Mouse (Mus musculus): Measurements from ENCODE around the gene Nfatc4.
A peak's percentile ranks its signal among the peaks of the same experiment; 100 is the strongest.

DNA sequence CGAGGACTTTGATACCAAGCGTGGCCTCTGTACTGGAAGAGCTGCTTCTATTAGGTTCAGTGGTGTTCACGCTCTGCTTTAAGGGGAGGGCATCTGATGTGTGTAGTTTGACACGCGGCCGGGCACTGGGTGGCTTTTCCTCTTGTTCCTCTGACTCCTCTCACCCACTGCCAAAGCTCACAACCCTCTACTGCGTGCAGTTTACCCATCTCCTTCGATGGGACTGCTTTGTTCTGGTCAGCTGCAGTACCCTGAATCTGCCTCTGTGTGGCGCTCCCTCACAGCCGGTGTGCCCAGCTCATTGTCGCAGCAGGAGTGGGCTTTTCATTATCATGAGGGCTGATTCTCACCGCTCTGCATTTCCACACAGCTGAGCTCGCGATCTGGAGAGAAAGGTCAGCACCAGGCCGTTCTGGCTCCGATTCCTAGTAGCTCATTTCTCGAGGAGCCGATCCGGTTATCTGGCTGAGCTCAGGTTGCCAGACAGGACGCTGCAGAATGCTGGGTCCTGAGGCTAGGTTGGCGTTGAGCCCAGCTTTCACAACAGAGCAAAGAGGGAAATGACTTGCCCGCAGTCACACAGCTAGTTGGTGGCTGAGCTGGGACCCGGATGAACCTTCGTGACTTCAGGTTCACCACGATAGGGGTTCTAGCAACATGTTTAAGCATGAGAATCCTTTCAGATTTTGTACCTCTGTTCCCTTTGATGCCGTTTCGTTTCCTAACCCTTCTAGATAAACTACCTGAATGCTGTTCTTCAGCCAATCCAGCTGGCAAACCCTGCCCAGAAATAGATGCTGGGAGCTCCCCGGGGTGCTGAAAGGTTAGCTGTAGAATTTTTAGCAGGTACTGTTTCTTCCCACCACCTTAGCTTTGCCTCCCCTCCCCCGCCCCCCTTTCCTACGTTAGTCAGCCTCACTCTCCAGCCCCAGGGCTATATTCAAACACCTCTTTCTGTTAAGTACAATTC, 51.1 kb downstream of the Nfatc4 start:
- peak; percentile 88 for TF ChIP-seq CTCF (IDR thresholded peaks at IDR 0.05; ENCODE audit: extremely low read depth, insufficient read depth, low read length)
- TF ChIP-seq POLR2A (IDR thresholded peaks at IDR 0.05; ENCODE audit: extremely low read depth, insufficient read depth, low read length): no peak
